Mouse (Mus musculus): ENCODE data around the gene Napepld.
"Not testable (repeated sequence)": the region's sequence is repeated elsewhere in the genome, so short reads cannot be mapped to it uniquely, and the experiment has no call there.

The Napepld gene

GRCm38 (mm10) chr5:21701351-21702008 lies at the start of gene Napepld:
Gene Napepld (minus strand): TSS chr5:21701396.
- peak; percentile 100 for DNase-seq (ENCODE audit: low spot score)

- DNase-seq (ENCODE audit: low spot score) = no peak
Measured at GRCm38 (mm10) chr5:21745966-21746365, 44.8 kb upstream of the Napepld start.

DNA sequence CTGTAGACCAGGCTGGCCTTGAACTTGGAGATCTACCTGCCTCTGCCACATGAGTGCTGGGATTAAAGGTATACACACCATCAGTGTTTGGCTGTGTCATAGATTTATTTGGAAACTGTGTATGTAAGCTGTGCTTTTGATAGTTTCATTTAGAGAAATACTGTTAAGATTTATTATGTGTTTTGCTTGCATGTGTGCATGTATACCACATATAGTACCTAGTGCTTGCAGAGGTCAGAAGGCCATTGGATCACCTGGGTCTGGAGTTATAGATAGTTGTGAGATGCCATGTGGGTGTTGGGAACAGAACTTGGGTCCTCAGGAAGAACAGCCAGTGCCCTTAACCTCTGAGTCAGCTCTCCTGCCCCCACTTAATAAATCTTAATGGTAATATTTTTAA lies 43.5 kb upstream of the Napepld start:
- no peak for DNase-seq (ENCODE audit: low spot score)

DNA sequence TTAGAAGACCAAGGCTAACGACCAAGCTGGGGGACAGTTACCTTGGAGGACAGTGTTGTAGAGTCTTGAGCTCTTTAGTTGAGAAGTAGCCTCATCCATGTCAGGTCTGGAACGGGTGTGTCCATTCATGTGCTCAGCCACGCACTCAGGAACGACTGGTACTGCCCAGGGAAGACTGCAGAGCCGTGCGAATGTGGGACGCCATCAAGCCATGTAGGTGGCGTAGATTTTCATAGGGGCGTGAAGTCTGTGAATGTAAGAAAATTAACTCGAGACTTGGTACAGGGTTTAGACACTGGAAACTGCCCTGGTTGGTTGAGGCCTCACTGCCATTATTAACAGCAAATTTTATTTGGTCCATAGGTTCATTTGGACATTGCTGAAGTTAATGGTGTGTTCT lies 42.4 kb upstream of the Napepld start:
- DNase-seq (ENCODE audit: low spot score) = no peak

GRCm38 (mm10) chr5:21739881-21740280 lies 38.7 kb upstream of the Napepld start:
- no peak for DNase-seq (ENCODE audit: low spot score)

DNA sequence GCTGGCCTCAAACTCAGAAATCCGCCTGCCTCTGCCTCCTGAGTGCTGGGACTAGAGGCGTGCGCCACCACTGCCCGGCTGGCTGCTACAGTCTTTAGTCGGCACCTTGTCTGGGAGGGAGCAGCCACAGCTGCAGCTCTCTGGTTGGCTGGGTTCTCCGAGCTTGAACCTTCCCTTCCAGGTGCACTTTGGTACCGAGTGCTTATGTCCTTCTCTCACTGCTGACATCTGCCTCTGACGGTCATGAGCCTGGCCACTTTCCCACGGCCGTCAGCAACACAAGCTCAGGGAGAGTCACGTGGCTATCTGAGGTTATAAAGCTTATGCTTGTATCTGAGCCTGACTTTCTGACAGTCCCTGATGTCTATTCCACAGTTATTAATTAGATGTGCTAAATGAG lies 37.9 kb upstream of the Napepld start:
- DNase-seq (ENCODE audit: low spot score) = no peak

- no peak for DNase-seq (ENCODE audit: low spot score)
Measured at GRCm38 (mm10) chr5:21737620-21738019, 36.4 kb upstream of the Napepld start.

DNA sequence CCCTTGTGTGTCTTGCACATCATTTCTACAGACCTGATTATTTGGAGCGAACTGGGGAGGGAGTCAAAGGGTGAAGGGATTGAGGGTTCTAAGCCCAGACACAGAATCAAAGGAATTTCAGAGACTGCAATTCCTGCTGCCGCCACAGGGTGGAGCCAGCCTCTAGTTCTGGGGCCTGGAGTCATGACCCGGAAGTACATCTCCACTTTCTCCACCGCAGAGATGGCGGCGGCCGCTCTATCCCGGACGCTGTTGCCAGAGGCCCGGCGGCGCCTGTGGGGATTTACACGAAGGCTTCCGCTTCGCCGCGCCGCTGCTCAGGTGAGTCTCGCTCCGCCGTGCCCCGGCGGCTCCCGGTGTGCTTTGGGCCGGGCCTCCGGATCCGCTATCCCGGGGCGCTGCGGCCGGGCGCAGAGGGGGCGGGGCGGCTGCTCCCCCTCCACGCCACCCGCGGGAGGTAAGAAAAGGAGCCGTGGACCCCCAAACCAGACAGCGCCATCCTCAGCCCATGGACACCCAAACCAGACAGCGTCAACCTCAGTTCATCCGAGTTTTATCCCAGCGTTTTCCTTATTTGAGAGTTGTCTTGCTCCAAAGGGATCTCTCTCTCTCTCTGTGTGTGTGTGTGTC lies 35.9 kb upstream of the Napepld start, which contains the start of gene Pmpcb:
Pmpcb (plus strand) TSS at position 186 of the 630 bp plus-strand sequence.
- DNase-seq (ENCODE audit: low spot score) = peak; percentile 83

GRCm38 (mm10) chr5:21736046-21736445 lies 34.9 kb upstream of the Napepld start:
- DNase-seq (ENCODE audit: low spot score) = no peak

DNA sequence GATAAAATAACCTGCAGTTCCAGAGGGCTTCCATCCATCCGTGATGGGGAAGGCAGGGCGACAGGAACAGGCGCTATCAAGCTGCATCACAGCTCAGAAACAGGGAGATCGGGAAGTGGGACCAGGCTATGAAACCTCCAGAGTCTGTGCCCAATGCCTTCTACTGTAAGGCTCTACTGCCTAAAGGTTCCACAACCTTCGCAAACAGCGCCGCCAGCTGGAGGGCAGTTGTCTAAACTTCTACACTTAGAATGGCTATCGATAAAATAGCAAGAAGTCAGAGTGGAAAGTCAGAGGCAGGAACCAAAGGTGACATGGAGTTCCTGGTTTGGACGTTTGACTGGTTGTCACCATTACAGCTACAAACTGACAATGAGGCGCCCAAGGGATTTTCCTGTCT lies 34.4 kb upstream of the Napepld start:
- DNase-seq (ENCODE audit: low spot score) = peak; percentile 79

- DNase-seq (ENCODE audit: low spot score) = no peak
Measured at GRCm38 (mm10) chr5:21735100-21735499, 33.9 kb upstream of the Napepld start.

DNA sequence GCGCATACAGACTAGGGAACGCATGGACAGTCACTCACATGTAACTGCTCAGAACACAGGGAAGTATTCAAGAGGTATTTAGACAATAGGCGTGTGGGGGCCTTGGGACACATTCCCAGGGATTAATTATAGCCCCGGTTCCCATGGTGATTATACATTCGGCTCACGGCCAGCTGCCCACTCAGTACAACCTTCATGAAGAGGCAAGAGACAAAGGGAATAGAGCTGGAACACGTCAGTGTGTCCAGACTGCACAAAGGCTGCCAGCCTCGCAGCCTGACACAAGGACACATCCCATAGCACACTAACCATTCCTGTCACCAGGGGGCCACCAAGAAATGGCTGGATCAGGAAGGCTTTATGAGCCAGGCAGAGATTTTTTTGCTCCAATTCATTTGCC lies 31.7 kb upstream of the Napepld start:
- peak; percentile 73 for DNase-seq (ENCODE audit: low spot score)

GRCm38 (mm10) chr5:21732177-21732911 lies 31.1 kb upstream of the Napepld start:
- no peak for DNase-seq (ENCODE audit: low spot score)

GRCm38 (mm10) chr5:21729107-21729506 lies 27.9 kb upstream of the Napepld start:
- no peak for DNase-seq (ENCODE audit: low spot score)

DNA sequence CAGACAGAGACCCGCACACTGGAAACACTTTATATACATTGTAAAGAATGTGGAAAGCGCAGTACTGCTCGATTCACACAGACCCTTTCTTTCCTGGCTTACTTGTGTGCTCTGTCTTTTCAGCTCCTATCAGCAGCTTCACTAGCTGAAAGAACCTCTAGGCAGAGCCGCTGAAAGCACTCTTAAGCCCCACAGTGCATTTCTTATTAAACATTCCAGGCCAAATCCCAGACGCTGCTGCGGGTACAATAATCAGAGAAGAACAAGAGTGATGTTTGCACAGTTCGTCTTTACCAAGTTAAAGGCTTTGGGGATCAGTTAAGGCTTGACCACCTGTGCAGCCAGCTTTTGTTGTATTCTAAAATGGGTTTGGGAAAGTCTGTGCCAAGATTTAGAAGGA lies 23.7 kb upstream of the Napepld start:
- no peak for DNase-seq (ENCODE audit: low spot score)

DNA sequence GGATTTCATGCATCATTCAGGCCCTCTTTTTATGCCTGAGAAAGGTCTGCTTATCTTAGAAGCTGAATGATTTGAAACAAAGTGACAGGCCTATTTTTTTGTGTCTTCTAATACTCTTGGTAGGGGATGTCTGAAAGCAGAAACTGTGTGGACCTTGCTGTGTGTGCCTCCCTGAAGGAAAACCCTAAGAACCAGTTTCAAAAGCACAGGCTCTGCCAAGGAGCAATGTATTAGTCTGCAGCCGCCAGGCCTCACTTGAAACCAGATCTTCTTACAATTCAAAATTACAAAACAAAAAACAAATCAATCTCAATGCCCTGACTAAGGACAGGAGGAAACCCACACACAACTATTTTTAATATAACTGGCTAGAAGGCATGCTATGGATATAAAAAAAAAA lies 23.2 kb upstream of the Napepld start:
- no peak for DNase-seq (ENCODE audit: low spot score)

GRCm38 (mm10) chr5:21719209-21719608 lies 18.0 kb upstream of the Napepld start:
- no peak for DNase-seq (ENCODE audit: low spot score)

GRCm38 (mm10) chr5:21718546-21718945 lies 17.4 kb upstream of the Napepld start:
- no peak for DNase-seq (ENCODE audit: low spot score)

DNA sequence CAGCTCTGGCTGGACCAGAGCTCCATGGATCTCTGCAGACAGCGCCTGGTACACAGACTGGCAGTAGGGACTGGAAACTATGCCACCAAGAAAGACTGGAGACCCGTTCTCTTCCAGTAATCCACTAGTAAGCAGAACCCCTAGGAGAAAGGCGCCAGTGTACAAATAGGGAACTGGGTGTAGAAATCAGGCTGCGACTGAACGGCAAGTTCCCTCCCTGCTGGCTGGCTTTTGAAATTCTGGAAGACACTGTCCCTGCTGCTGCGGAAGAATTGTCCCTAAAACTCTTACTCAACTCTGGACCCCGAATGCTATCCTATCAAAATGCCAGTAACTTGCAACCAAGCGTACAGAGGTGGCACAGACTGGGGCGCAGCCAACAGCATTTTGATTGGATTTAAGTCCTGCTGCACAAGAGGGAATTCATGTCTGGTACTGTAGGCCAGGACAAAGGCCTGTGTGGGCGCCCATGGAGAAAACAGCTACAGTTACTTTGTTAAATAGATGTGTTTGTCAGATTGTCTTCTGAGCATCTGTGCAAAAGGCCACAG lies 16.0 kb upstream of the Napepld start:
- DNase-seq (ENCODE audit: low spot score) = no peak

GRCm38 (mm10) chr5:21714447-21714846 lies 13.3 kb upstream of the Napepld start:
- DNase-seq (ENCODE audit: low spot score) = no peak

- DNase-seq (ENCODE audit: low spot score) = no peak
Measured at GRCm38 (mm10) chr5:21712127-21712715, 11.0 kb upstream of the Napepld start.

DNA sequence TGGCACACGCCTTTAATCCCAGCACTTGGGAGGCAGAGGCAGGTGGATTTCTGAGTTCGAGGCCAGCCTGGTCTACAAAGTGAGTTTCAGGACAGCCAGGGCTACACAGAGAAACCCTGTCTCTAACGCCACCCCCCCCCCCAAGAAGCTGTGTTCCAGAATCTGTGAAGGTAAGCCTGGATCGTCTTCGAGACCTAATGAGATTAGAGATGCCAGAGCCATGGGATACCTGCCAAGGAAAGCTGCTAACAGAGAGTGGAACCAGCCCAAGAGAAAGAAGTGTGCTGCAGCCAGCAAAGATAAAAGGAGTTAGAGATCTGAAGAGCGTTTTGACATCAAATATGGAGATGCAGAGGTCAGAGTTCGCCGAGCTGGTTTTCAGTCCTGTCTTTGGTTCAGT lies 6.8 kb upstream of the Napepld start:
- DNase-seq (ENCODE audit: low spot score) = not testable (repeated sequence)
